Mouse (Mus musculus) small intestine, adult 2 months (tissue): Measurements from ENCODE around the gene Sav1. TPM values are rescaled to one million over a fixed set of nuclear protein-coding genes. Genes with fewer than 3 reads are reported as not detected.

Source experiments
- H3K27ac ChIP-seq: fragments of 200-500 bp; 2 replicates; pipeline ENCODE4 v1.5.1; 2012; ENCODE audit warnings: low read depth, low read length, control low read depth, inconsistent platforms; ENCODE audit not compliant: insufficient read depth
- H3K27me3 ChIP-seq: fragments of 200-500 bp; 2 replicates; pipeline ENCODE4 v1.6.1; 2012; ENCODE audit warnings: mild to moderate bottlenecking, moderate library complexity, low read length, inconsistent platforms; ENCODE audit not compliant: control insufficient read depth, insufficient read depth
- H3K36me3 ChIP-seq: fragments of 200-500 bp; 2 replicates; pipeline ENCODE4 v1.6.1; 2012; ENCODE audit warnings: mild to moderate bottlenecking, low read length, control low read depth, inconsistent platforms; ENCODE audit not compliant: control insufficient read depth, insufficient read depth
- H3K4me1 ChIP-seq: fragments of 200-500 bp; 2 replicates; pipeline ENCODE4 v1.6.1; 2012; ENCODE audit warnings: low read length, inconsistent platforms, mixed read lengths; ENCODE audit not compliant: control insufficient read depth, insufficient read depth, insufficient read length
- H3K4me3 ChIP-seq: fragments of 200-500 bp; 2 replicates; pipeline ENCODE4 v1.5.1; 2012; ENCODE audit warnings: low read depth, mild to moderate bottlenecking, control low read depth, inconsistent platforms, low read length, moderate library complexity
- CTCF ChIP-seq: fragments of 200-500 bp; IDR thresholded peaks from 2 replicates; pipeline ENCODE4 v1.5.1; 2012; ENCODE audit warnings: low read depth, mild to moderate bottlenecking, control low read depth, inconsistent platforms, low read length, moderate library complexity, mixed read lengths; ENCODE audit not compliant: insufficient replicate concordance, insufficient read length; ENCODE audit errors: extremely low read depth
- POLR2A ChIP-seq: fragments of 200-500 bp; IDR thresholded peaks from 2 replicates; pipeline ENCODE4 v1.6.1; 2012; ENCODE audit warnings: low read depth, mild to moderate bottlenecking, control low read depth, inconsistent platforms, low read length, moderate library complexity
- WGBS: fragments of 180-500 bp; shearing (Covaris S2); methylation state at CpG from one replicate; pipeline ENCODE4 v1.1.7; 2018; 5-methylcytosine and 5-hydroxymethylcytosine counted together
- polyA plus RNA-seq: library from polyadenylated mRNA; depleted of rRNA; stranded (reverse); fragments of >200 nt; gene quantifications from 2 replicates; pipeline ENCODE4 v1.2.3, GENCODE M21; 2012

Sav1 gene
- polyA plus RNA-seq, 1 experiment = 4.7 TPM

- Histone ChIP-seq H3K27me3 (no peaks in the 10 kb centered on the region), H3K4me3 (no peak overlapping the region), H3K27ac (no peak overlapping the region), H3K4me1 (peaks cover 3% of the 10 kb centered on the region; the same call in 1 of the 2 replicates), H3K36me3 (peaks cover 29% of the 10 kb centered on the region)
- TF ChIP-seq CTCF = no peak
- WGBS = 47% methylated on average over 9 of the region's 9 CpGs
These were observed 9.3 kb downstream of the Sav1 start for GRCm38 (mm10) chr12:69977376-69977998.

- Histone ChIP-seq H3K36me3 (peaks cover 27% of the 10 kb centered on the region), H3K27me3 (no peaks in the 10 kb centered on the region), H3K4me3 (no peak overlapping the region), H3K27ac (no peak overlapping the region), H3K4me1 (peaks cover 3% of the 10 kb centered on the region; the same call in 1 of the 2 replicates)
- TF ChIP-seq CTCF (no peak), POLR2A (no peak)
- WGBS = 66% methylated on average over 6 of the region's 6 CpGs
These were observed 10.1 kb downstream of the Sav1 start for GRCm38 (mm10) chr12:69976688-69977087.

- Histone ChIP-seq H3K36me3 (peaks cover 37% of the 10 kb centered on the region), H3K27ac (no peak overlapping the region), H3K4me1 (peaks cover 3% of the 10 kb centered on the region; the same call in 1 of the 2 replicates), H3K27me3 (no peaks in the 10 kb centered on the region), H3K4me3 (no peak overlapping the region)
- TF ChIP-seq POLR2A = no peak
- TF ChIP-seq CTCF = no peak
These were observed 13.1 kb downstream of the Sav1 start for GRCm38 (mm10) chr12:69973666-69974065.

- H3K36me3 ChIP-seq = peaks cover 51% of the 10 kb centered on the region
- no peak overlapping the region for H3K27ac ChIP-seq
- H3K27me3 ChIP-seq = no peaks in the 10 kb centered on the region
- TF ChIP-seq POLR2A (no peak), CTCF (no peak)
- 83% methylated on average over 5 of the region's 5 CpGs for WGBS
- H3K4me3 ChIP-seq = no peak overlapping the region
- no peaks in the 10 kb centered on the region for H3K4me1 ChIP-seq
These were observed 18.6 kb downstream of the Sav1 start for GRCm38 (mm10) chr12:69968154-69968553.

- no peak overlapping the region for H3K27ac ChIP-seq
- TF ChIP-seq POLR2A (no peak), CTCF (no peak)
- no peak overlapping the region for H3K4me3 ChIP-seq
- no peaks in the 10 kb centered on the region for H3K4me1 ChIP-seq
- H3K27me3 ChIP-seq = no peaks in the 10 kb centered on the region
- WGBS = 81% methylated on average over 6 of the region's 6 CpGs
- peaks cover 50% of the 10 kb centered on the region for H3K36me3 ChIP-seq
These were observed 19.7 kb downstream of the Sav1 start for GRCm38 (mm10) chr12:69967112-69967511.

GRCm38 (mm10) chr12:69966071-69966470 is 20.7 kb downstream of the Sav1 start:
- H3K27me3 ChIP-seq = no peaks in the 10 kb centered on the region
- no peaks in the 10 kb centered on the region for H3K4me1 ChIP-seq
- no peak overlapping the region for H3K27ac ChIP-seq
- TF ChIP-seq POLR2A (no peak), CTCF (no peak)
- 74% methylated on average over 5 of the region's 5 CpGs for WGBS
- H3K4me3 ChIP-seq = no peak overlapping the region
- peaks cover 52% of the 10 kb centered on the region for H3K36me3 ChIP-seq

GRCm38 (mm10) chr12:69965644-69966043 is 21.2 kb downstream of the Sav1 start:
- no peak overlapping the region for H3K4me3 ChIP-seq
- 78% methylated on average over 3 of the region's 3 CpGs for WGBS
- no peak overlapping the region for H3K27ac ChIP-seq
- TF ChIP-seq POLR2A (no peak), CTCF (no peak)
- H3K36me3 ChIP-seq = peaks cover 53% of the 10 kb centered on the region
- no peaks in the 10 kb centered on the region for H3K27me3 ChIP-seq
- H3K4me1 ChIP-seq = no peaks in the 10 kb centered on the region
